Comparison of ENCODE assay signal across 7 mouse cellular contexts in the genomic region with DNA sequence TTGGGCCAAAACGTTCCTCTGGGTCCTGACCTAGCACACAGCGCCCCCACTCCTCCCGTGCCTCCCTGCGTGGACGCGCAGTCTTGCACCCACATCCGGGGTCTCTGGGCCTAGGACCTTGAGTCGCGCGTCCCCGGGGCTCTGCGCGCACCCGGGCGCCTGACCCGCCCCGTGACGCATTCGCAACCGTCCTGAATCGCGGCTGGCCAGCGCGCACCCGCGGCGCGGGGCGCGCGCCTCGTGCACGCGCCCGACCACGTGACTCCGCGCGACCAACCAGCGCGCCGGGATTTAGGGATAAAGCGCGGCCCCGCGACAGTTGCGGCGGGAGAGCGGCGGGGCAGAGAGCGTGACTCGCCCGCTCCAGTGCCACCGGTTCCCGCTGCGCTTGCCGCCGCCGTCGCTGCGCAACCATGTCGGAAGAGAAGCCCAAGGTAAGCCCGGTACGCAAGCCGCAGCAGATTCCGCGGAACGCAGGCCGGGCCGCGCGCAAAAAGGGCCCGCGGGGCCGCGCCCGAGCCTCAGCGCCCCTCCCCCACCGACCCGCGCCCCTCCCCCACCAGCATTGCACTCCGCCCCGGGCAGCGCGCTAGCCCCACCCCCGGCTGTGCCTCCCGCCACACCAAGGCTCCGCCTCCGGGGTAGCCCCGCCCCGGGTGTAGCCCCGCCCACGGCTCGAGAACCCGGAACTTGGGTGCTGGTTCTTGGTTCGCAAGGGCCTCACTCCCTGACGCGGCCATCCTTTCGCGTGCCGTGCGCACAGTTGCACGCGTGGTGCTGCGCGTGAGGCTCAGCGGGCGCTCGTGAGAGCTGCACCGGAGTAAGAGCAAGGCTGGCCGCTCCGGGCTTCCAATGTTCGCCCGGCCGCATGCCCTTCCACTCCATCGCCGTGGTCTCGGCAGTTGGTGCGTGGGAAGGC. TPM values are rescaled to one million over a fixed set of nuclear protein-coding genes. Genes with fewer than 3 reads are reported as not detected.
DNase-seq lines count a peak whose midpoint lies in the region; ATAC-seq and TF ChIP-seq lines count a peak whose summit lies in the region.

Sumo3 (plus strand) TSS at position 190 of the 919 bp plus-strand sequence.
Gm49325 (plus strand) TSS at position 290 of the 919 bp plus-strand sequence.

- ATAC-seq in embryonic facial prominence, embryonic 12.5 days (ENCODE audit: insufficient number of reproducible peaks, insufficient read depth, low FRiP score, low TSS enrichment): peak; percentile 73
- ATAC-seq in limb, embryonic 11.5 days (ENCODE audit: insufficient number of reproducible peaks, low FRiP score, low TSS enrichment, low read depth): peak; percentile 81
- peak; percentile 85 for ATAC-seq in midbrain, embryonic 13.5 days

- peak within 1 kb of the TSS; percentile 95 for H3K27ac ChIP-seq in embryonic facial prominence, embryonic 12.5 days
- H3K27ac ChIP-seq in kidney, adult 2 months (ENCODE audit: insufficient read depth, low read depth, low read length): peak within 1 kb of the TSS; percentile 92
- H3K27ac ChIP-seq in limb, embryonic 11.5 days (replicated peaks; ENCODE audit: low read depth, low read length): peak within 1 kb of the TSS; percentile 89
- peak within 1 kb of the TSS; percentile 92 for H3K27ac ChIP-seq in midbrain, embryonic 13.5 days
- peak within 1 kb of the TSS; percentile 87 for H3K27ac ChIP-seq in small intestine, adult 2 months (ENCODE audit: insufficient read depth, low read depth, low read length)

- peaks cover 5% of the 10 kb centered on the region; the same call in 1 of the 2 replicates for H3K9me3 ChIP-seq in embryonic facial prominence, embryonic 12.5 days
- no peaks in the 10 kb centered on the region; the same call in 1 of the 2 replicates for H3K9me3 ChIP-seq in limb, embryonic 11.5 days (ENCODE audit: control insufficient read depth, low read length)
- H3K9me3 ChIP-seq in midbrain, embryonic 13.5 days: no peaks in the 10 kb centered on the region

- peaks cover 23% of the 10 kb centered on the region for H3K36me3 ChIP-seq in embryonic facial prominence, embryonic 12.5 days
- no peaks in the 10 kb centered on the region for H3K36me3 ChIP-seq in kidney, adult 2 months (ENCODE audit: control insufficient read depth, insufficient read depth, low read length)
- H3K36me3 ChIP-seq in limb, embryonic 11.5 days (ENCODE audit: control insufficient read depth, insufficient read depth, low read length): peaks cover 12% of the 10 kb centered on the region; the same call in 1 of the 2 replicates
- peaks cover 17% of the 10 kb centered on the region for H3K36me3 ChIP-seq in midbrain, embryonic 13.5 days
- H3K36me3 ChIP-seq in small intestine, adult 2 months (ENCODE audit: control insufficient read depth, insufficient read depth, low read length): peaks cover 16% of the 10 kb centered on the region

- peak; percentile 99 for DNase-seq in adrenal gland, postnatal 25 days
- peak; percentile 98 to 100 for DNase-seq in heart, adult 18-20 months
- DNase-seq in kidney, adult 2 months: peak; percentile 98
- DNase-seq in limb, embryonic 11.5 days (ENCODE audit: low spot score): peak; percentile 96

- H3K4me2 ChIP-seq in embryonic facial prominence, embryonic 12.5 days (replicated peaks): peak within 1 kb of the TSS; percentile 91
- H3K4me2 ChIP-seq in limb, embryonic 11.5 days (ENCODE audit: low read depth, severe bottlenecking): peak within 1 kb of the TSS; percentile 81
- peak within 1 kb of the TSS; percentile 79 for H3K4me2 ChIP-seq in midbrain, embryonic 13.5 days (replicated peaks)

- TF ChIP-seq POLR2A in kidney, adult 2 months (IDR thresholded peaks at IDR 0.05; ENCODE audit: low read depth, low read length): peak; percentile 61
- TF ChIP-seq POLR2A in small intestine, adult 2 months (IDR thresholded peaks at IDR 0.05; ENCODE audit: low read depth, low read length): peak; percentile 78

- under 1% methylated on average over 105 of the region's 119 CpGs for WGBS in embryonic facial prominence, embryonic 12.5 days
- WGBS in kidney, adult 2 months: under 1% methylated on average over 115 of the region's 119 CpGs
- 2% methylated on average over 92 of the region's 119 CpGs for WGBS in limb, embryonic 11.5 days
- 1% methylated on average over 113 of the region's 119 CpGs for WGBS in midbrain, embryonic 13.5 days
- under 1% methylated on average over 116 of the region's 119 CpGs for WGBS in small intestine, adult 2 months

- H3K9ac ChIP-seq in embryonic facial prominence, embryonic 12.5 days: peak within 1 kb of the TSS; percentile 85
- peak within 1 kb of the TSS; percentile 90 for H3K9ac ChIP-seq in limb, embryonic 11.5 days (ENCODE audit: low read length)
- H3K9ac ChIP-seq in midbrain, embryonic 13.5 days (replicated peaks): peak within 1 kb of the TSS; percentile 85

- TF ChIP-seq CTCF in kidney, adult 2 months (conservative IDR thresholded peaks at IDR 0.05; ENCODE audit: insufficient read depth, insufficient read length, low read depth, low read length): no peak
- TF ChIP-seq CTCF in small intestine, adult 2 months (IDR thresholded peaks at IDR 0.05; ENCODE audit: extremely low read depth, insufficient read length, insufficient replicate concordance, low read depth, low read length): no peak

- no peaks in the 10 kb centered on the region for H3K27me3 ChIP-seq in embryonic facial prominence, embryonic 12.5 days
- H3K27me3 ChIP-seq in kidney, adult 2 months (replicated peaks; ENCODE audit: control insufficient read depth, insufficient read depth, low read length): no peaks in the 10 kb centered on the region
- H3K27me3 ChIP-seq in limb, embryonic 11.5 days (ENCODE audit: control insufficient read depth, insufficient read depth, low read length): no peaks in the 10 kb centered on the region
- no peaks in the 10 kb centered on the region for H3K27me3 ChIP-seq in midbrain, embryonic 13.5 days
- H3K27me3 ChIP-seq in small intestine, adult 2 months (ENCODE audit: control insufficient read depth, insufficient read depth, low read length): no peaks in the 10 kb centered on the region

- peak within 1 kb of the TSS; percentile 74 for H3K4me3 ChIP-seq in embryonic facial prominence, embryonic 12.5 days
- H3K4me3 ChIP-seq in kidney, adult 2 months (ENCODE audit: insufficient read depth, low read depth, low read length): peak within 1 kb of the TSS; percentile 76
- H3K4me3 ChIP-seq in limb, embryonic 11.5 days (ENCODE audit: low read depth, low read length): peak within 1 kb of the TSS; percentile 71
- peak within 1 kb of the TSS; percentile 76 for H3K4me3 ChIP-seq in midbrain, embryonic 13.5 days (replicated peaks)
- peak within 1 kb of the TSS; percentile 83 for H3K4me3 ChIP-seq in small intestine, adult 2 months (ENCODE audit: low read depth, low read length)

- peaks cover 16% of the 10 kb centered on the region for H3K4me1 ChIP-seq in embryonic facial prominence, embryonic 12.5 days
- H3K4me1 ChIP-seq in kidney, adult 2 months (ENCODE audit: control insufficient read depth, insufficient read depth, low read length): peaks cover 15% of the 10 kb centered on the region; the same call in 1 of the 2 replicates
- peaks cover 11% of the 10 kb centered on the region for H3K4me1 ChIP-seq in limb, embryonic 11.5 days (ENCODE audit: control insufficient read depth, insufficient read depth, low read length)
- peaks cover 22% of the 10 kb centered on the region for H3K4me1 ChIP-seq in midbrain, embryonic 13.5 days (replicated peaks)
- peaks cover 7% of the 10 kb centered on the region; the same call in 1 of the 2 replicates for H3K4me1 ChIP-seq in small intestine, adult 2 months (ENCODE audit: control insufficient read depth, insufficient read depth, insufficient read length, low read length)

RNA-seq across cellular contexts. Expression of gene Sumo3, which starts in this region (rescaled TPM):
- total RNA-seq in adrenal gland, postnatal 25 days (2021): 104 and 117 TPM in 2 replicates
- polyA plus RNA-seq in embryonic facial prominence, embryonic 12.5 days (2016; fragmentation: Nextera tagmentation; extraction: Ambion mirVana): 385 and 391 TPM in 2 replicates
- 10 to 100 TPM; 81.7 to 82.3 TPM for total RNA-seq in heart, adult 18-20 months (2021)
- polyA plus RNA-seq in kidney, adult 2 months (2012; rRNA removed): 241 and 269 TPM in 2 replicates
- 340 and 351 TPM in 2 replicates for polyA plus RNA-seq in limb, embryonic 11.5 days (2014; fragmentation: Nextera tagmentation; extraction: Ambion mirVana)
- 302 and 320 TPM in 2 replicates for polyA plus RNA-seq in midbrain, embryonic 13.5 days (2015; fragmentation: Nextera tagmentation; extraction: Ambion mirVana)
- 129 and 254 TPM in 2 replicates for polyA plus RNA-seq in small intestine, adult 2 months (2012; rRNA removed)

RNA-seq across cellular contexts. Expression of gene Gm49325, which starts in this region (rescaled TPM):
- total RNA-seq in adrenal gland, postnatal 25 days (2021): 20.9 TPM in 1 of 2 replicates, not detected in the other
- 7.0 and 7.1 TPM in 2 replicates for polyA plus RNA-seq in embryonic facial prominence, embryonic 12.5 days (2016; fragmentation: Nextera tagmentation; extraction: Ambion mirVana)
- total RNA-seq in heart, adult 18-20 months (2021): 10 to 100 TPM; 15.5 to 15.7 TPM
- not detected in 2 replicates for polyA plus RNA-seq in kidney, adult 2 months (2012; rRNA removed)
- 2.3 TPM in 1 of 2 replicates, not detected in the other for polyA plus RNA-seq in limb, embryonic 11.5 days (2014; fragmentation: Nextera tagmentation; extraction: Ambion mirVana)
- 2.5 TPM in 1 of 2 replicates, not detected in the other for polyA plus RNA-seq in midbrain, embryonic 13.5 days (2015; fragmentation: Nextera tagmentation; extraction: Ambion mirVana)
- not detected in 2 replicates for polyA plus RNA-seq in small intestine, adult 2 months (2012; rRNA removed)

Comparison
In these comparisons a context has a peak if more than half of its experiments do, and no peak if none do; other contexts are left out.
1. Peak in every context shown above with its lines: DNase-seq, ATAC-seq, H3K4me3 ChIP-seq and H3K27ac ChIP-seq.